Mouse (Mus musculus): ENCODE measurements around the gene Sgk1. TPM values are rescaled to one million over a fixed set of nuclear protein-coding genes. Genes with fewer than 3 reads are reported as not detected.

Sgk1 gene
- polyA plus RNA-seq, 1 experiment from 2014 or later, result 40.2 TPM

DNA sequence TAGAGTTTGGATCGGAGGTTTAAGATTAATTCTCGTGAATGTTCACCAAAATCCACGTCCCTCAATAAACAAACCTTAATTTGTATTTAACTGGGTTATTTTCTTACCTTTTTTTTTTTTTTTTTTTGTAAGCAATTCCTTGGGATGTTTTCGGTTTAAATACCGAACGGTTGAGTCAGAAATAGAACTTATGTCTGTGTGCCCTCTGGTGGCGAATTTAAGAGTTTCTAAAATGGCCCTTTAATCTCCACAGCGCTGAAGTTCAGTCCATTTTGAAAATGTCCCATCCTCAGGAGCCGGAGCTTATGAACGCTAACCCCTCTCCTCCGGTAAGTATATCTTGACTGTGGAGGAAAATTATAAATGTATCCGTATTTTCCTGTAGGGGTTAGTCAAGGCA, 113.2 kb downstream of the Sgk1 start:
- WGBS, result 13% methylated on average over 12 of the region's 12 CpGs
- H3K9me3 ChIP-seq (replicated peaks; ENCODE audit: control insufficient read depth, low read length), result no peaks in the 10 kb centered on the region
- H3K27me3 ChIP-seq (ENCODE audit: control insufficient read depth, insufficient read depth, low read length), result no peaks in the 10 kb centered on the region
- H3K4me2 ChIP-seq (ENCODE audit: low read depth, low read length), result peak overlapping the region; percentile 14; the same call in 1 of the 2 replicates
- H3K36me3 ChIP-seq (replicated peaks; ENCODE audit: control insufficient read depth, insufficient read depth, low read depth, low read length), result no peaks in the 10 kb centered on the region
- H3K4me3 ChIP-seq (ENCODE audit: low read depth, low read length), result peak overlapping the region; percentile 70
- H3K27ac ChIP-seq (replicated peaks; ENCODE audit: low read depth, low read length), result no peak overlapping the region
- DNase-seq (ENCODE audit: low spot score) (peak; percentile 91), ATAC-seq (replicated peaks; ENCODE audit: insufficient number of reproducible peaks, low FRiP score, low TSS enrichment, low read depth) (no peak)
- no peaks in the 10 kb centered on the region for H3K4me1 ChIP-seq (ENCODE audit: control insufficient read depth, insufficient read depth, low read length)
- no peak overlapping the region for H3K9ac ChIP-seq (replicated peaks; ENCODE audit: low read length)

DNA sequence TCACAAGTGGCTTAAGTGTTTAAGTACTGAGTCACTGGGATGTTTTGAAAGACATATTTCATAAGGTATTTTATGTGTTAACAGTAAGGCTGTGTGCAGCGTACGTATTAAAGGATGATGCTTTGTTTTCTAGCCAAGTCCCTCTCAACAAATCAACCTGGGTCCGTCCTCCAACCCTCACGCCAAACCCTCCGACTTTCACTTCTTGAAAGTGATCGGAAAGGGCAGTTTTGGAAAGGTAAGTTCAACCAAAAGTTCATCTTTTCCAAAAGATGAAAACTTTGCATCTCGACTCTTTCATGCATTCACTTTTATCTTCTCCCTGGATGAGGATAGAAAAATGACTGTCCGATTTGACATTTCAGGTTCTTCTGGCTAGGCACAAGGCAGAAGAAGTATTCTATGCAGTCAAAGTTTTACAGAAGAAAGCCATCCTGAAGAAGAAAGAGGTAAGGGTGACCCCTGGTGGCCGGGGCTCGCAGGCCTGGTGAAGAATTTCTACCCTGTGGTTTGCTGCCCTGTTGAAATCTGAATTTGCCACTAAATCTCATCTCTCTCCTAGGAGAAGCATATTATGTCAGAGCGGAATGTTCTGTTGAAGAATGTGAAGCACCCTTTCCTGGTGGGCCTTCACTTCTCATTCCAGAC, 113.8 kb downstream of the Sgk1 start:
- no peaks in the 10 kb centered on the region for H3K36me3 ChIP-seq (replicated peaks; ENCODE audit: control insufficient read depth, insufficient read depth, low read depth, low read length)
- H3K9me3 ChIP-seq (replicated peaks; ENCODE audit: control insufficient read depth, low read length), result no peaks in the 10 kb centered on the region
- ATAC-seq (replicated peaks; ENCODE audit: insufficient number of reproducible peaks, low FRiP score, low TSS enrichment, low read depth) (no peak), DNase-seq (ENCODE audit: low spot score) (peak; percentile 79)
- no peaks in the 10 kb centered on the region for H3K4me1 ChIP-seq (ENCODE audit: control insufficient read depth, insufficient read depth, low read length)
- WGBS, result 63% methylated on average over 11 of the region's 11 CpGs
- H3K27me3 ChIP-seq (ENCODE audit: control insufficient read depth, insufficient read depth, low read length), result no peaks in the 10 kb centered on the region
- no peak overlapping the region for H3K27ac ChIP-seq (replicated peaks; ENCODE audit: low read depth, low read length)
- no peak overlapping the region for H3K9ac ChIP-seq (replicated peaks; ENCODE audit: low read length)
- H3K4me2 ChIP-seq (ENCODE audit: low read depth, low read length), result peak overlapping the region; percentile 14; the same call in 1 of the 2 replicates
- H3K4me3 ChIP-seq (ENCODE audit: low read depth, low read length), result no peak overlapping the region; the same call in 1 of the 2 replicates

DNA sequence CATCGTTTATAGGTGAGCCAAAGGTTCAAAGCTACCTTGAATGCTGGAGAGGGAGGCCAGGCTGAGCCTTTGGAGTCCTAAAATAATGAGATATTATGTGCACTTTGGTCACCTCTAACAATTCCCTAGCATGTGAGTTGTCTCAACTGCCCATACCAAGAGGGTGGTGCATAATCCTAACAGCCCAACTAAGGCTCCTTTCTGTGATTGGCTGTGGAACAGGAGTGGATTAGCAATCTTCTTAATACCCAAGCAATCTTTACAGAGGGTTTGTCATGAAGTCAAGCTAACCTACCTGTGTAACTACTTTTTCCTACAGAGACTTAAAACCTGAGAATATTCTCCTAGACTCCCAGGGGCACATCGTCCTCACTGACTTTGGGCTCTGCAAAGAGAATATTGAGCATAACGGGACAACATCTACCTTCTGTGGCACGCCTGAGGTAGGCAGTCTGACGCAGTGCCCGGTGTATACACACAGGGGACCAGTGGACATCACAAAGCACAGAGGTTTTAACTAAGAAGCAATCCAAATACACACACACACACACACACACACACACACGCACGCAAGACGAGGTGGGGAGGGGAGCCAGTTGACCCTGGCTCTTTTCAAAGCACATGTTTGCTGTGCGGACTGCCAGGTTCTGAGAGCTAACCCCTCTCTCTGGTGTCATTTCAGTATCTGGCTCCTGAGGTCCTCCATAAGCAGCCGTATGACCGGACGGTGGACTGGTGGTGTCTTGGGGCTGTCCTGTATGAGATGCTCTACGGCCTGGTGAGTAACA, 114.9 kb downstream of the Sgk1 start:
- H3K4me1 ChIP-seq (ENCODE audit: control insufficient read depth, insufficient read depth, low read length), result no peaks in the 10 kb centered on the region
- WGBS, result 91% methylated on average over 14 of the region's 14 CpGs
- H3K4me3 ChIP-seq (ENCODE audit: low read depth, low read length), result no peak overlapping the region
- H3K27ac ChIP-seq (replicated peaks; ENCODE audit: low read depth, low read length), result no peak overlapping the region
- no peak overlapping the region for H3K4me2 ChIP-seq (ENCODE audit: low read depth, low read length)
- no peaks in the 10 kb centered on the region for H3K9me3 ChIP-seq (replicated peaks; ENCODE audit: control insufficient read depth, low read length)
- DNase-seq (ENCODE audit: low spot score) (no peak), ATAC-seq (replicated peaks; ENCODE audit: insufficient number of reproducible peaks, low FRiP score, low TSS enrichment, low read depth) (no peak)
- H3K27me3 ChIP-seq (ENCODE audit: control insufficient read depth, insufficient read depth, low read length), result no peaks in the 10 kb centered on the region
- H3K36me3 ChIP-seq (replicated peaks; ENCODE audit: control insufficient read depth, insufficient read depth, low read depth, low read length), result no peaks in the 10 kb centered on the region
- no peak overlapping the region for H3K9ac ChIP-seq (replicated peaks; ENCODE audit: low read length)

DNA sequence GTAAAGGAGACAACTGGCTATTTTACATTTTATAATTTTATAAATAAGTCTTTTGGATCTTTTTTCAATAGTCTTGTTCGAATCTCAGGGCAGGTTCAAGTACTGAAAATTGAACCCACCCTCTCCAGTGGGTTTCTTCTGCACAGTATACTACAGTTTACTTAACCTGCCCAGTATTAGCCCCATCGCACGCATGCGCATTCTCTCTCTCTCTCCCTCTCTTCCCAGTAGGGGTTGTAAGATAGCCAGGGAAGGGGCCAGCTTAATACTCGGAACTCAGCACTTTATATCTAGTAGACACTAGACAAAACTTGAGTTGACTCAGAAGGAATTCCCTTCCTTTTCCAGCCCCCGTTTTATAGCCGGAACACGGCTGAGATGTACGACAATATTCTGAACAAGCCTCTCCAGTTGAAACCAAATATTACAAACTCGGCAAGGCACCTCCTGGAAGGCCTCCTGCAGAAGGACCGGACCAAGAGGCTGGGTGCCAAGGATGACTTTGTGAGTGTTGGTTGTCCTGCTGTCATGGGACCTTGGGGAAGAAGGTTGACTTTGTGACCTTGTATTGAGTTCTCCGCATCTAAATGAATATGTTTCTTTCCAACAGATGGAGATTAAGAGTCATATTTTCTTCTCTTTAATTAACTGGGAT, 115.7 kb downstream of the Sgk1 start:
- ATAC-seq (replicated peaks; ENCODE audit: insufficient number of reproducible peaks, low FRiP score, low TSS enrichment, low read depth), result no peak
- Histone ChIP-seq H3K9me3 (replicated peaks; ENCODE audit: control insufficient read depth, low read length) (no peaks in the 10 kb centered on the region), H3K27ac (replicated peaks; ENCODE audit: low read depth, low read length) (no peak overlapping the region), H3K4me1 (ENCODE audit: control insufficient read depth, insufficient read depth, low read length) (no peaks in the 10 kb centered on the region), H3K27me3 (ENCODE audit: control insufficient read depth, insufficient read depth, low read length) (no peaks in the 10 kb centered on the region), H3K4me2 (ENCODE audit: low read depth, low read length) (no peak overlapping the region), H3K9ac (replicated peaks; ENCODE audit: low read length) (no peak overlapping the region), H3K4me3 (ENCODE audit: low read depth, low read length) (no peak overlapping the region), H3K36me3 (replicated peaks; ENCODE audit: control insufficient read depth, insufficient read depth, low read depth, low read length) (no peaks in the 10 kb centered on the region)
- no peak for DNase-seq (ENCODE audit: low spot score)
- WGBS, result 90% methylated on average over 12 of the region's 12 CpGs

DNA sequence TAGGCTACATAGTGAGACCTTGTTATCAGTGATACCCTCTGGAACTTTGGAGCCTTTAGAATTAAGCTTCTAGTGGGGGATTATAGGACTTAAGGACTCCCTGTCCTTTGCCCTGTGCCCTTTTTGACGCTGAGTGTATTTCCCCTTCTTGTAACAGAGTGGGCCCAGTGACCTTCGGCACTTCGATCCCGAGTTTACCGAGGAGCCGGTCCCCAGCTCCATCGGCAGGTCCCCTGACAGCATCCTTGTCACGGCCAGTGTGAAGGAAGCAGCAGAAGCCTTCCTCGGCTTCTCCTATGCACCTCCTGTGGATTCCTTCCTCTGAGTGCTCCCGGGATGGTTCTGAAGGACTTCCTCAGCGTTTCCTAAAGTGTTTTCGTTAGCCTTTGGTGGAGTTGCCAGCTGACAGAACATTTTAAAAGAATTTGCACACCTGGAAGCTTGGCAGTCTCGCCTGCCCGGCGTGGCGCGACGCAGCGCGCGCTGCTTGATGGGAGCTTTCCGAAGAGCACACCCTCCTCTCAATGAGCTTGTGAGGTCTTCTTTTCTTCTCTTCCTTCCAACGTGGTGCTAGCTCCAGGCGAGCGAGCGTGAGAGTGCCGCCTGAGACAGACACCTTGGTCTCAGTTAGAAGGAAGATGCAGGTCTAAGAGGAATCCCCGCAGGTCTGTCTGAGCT, 116.7 kb downstream of the Sgk1 start:
- Histone ChIP-seq H3K4me2 (ENCODE audit: low read depth, low read length) (no peak overlapping the region), H3K4me1 (ENCODE audit: control insufficient read depth, insufficient read depth, low read length) (no peaks in the 10 kb centered on the region), H3K9me3 (replicated peaks; ENCODE audit: control insufficient read depth, low read length) (no peaks in the 10 kb centered on the region), H3K4me3 (ENCODE audit: low read depth, low read length) (no peak overlapping the region), H3K36me3 (replicated peaks; ENCODE audit: control insufficient read depth, insufficient read depth, low read depth, low read length) (no peaks in the 10 kb centered on the region), H3K27me3 (ENCODE audit: control insufficient read depth, insufficient read depth, low read length) (no peaks in the 10 kb centered on the region), H3K27ac (replicated peaks; ENCODE audit: low read depth, low read length) (no peak overlapping the region), H3K9ac (replicated peaks; ENCODE audit: low read length) (no peak overlapping the region)
- WGBS, result 84% methylated on average over 28 of the region's 28 CpGs
- ATAC-seq (replicated peaks; ENCODE audit: insufficient number of reproducible peaks, low FRiP score, low TSS enrichment, low read depth) (no peak), DNase-seq (ENCODE audit: low spot score) (no peak)

DNA sequence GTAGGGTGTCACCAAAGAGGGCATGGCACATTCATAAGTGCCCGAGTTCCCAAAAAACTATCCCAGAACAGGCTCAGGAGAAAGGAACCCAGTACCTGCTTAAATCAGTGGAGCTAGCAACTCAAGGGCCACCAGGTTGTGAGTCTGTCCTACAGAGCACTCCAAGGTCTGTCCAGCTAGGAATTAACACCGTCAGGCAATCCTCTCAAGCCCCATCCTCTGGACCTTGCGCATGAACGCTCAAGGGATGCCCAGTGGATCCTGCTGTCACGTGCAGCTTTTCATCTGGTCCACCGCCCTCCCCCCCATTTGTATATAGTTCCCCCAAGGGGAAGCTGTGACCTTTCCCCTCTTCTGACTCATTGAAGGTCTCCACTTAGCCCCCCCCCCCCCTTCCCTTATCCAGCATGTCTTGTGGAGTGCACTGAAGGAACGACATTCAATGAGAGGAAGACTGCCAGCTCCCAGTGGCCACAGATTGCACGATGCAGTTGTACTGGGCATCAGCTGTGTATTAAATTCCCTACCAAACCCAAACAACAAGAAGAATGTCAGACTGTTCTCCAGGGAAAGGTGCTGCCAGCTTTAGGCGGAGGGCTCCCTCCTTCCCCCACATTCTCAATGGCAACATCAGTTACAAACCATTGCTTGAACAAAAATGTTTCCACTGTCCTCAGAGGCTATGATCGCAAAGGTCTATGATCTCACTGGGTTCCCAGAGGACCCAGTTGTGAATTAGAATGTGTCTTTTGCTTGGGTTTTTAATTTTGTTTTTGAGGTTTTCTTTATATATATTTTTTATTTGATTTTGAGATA, 118.7 kb downstream of the Sgk1 start:
- no peaks in the 10 kb centered on the region for H3K4me1 ChIP-seq (ENCODE audit: control insufficient read depth, insufficient read depth, low read length)
- H3K4me3 ChIP-seq (ENCODE audit: low read depth, low read length), result no peak overlapping the region
- H3K27me3 ChIP-seq (ENCODE audit: control insufficient read depth, insufficient read depth, low read length), result no peaks in the 10 kb centered on the region
- ATAC-seq (replicated peaks; ENCODE audit: insufficient number of reproducible peaks, low FRiP score, low TSS enrichment, low read depth) (no peak), DNase-seq (ENCODE audit: low spot score) (no peak)
- H3K9ac ChIP-seq (replicated peaks; ENCODE audit: low read length), result no peak overlapping the region
- WGBS, result 60% methylated on average over 10 of the region's 10 CpGs
- H3K9me3 ChIP-seq (replicated peaks; ENCODE audit: control insufficient read depth, low read length), result no peaks in the 10 kb centered on the region
- no peak overlapping the region for H3K4me2 ChIP-seq (ENCODE audit: low read depth, low read length)
- no peaks in the 10 kb centered on the region for H3K36me3 ChIP-seq (replicated peaks; ENCODE audit: control insufficient read depth, insufficient read depth, low read depth, low read length)
- no peak overlapping the region for H3K27ac ChIP-seq (replicated peaks; ENCODE audit: low read depth, low read length)

DNA sequence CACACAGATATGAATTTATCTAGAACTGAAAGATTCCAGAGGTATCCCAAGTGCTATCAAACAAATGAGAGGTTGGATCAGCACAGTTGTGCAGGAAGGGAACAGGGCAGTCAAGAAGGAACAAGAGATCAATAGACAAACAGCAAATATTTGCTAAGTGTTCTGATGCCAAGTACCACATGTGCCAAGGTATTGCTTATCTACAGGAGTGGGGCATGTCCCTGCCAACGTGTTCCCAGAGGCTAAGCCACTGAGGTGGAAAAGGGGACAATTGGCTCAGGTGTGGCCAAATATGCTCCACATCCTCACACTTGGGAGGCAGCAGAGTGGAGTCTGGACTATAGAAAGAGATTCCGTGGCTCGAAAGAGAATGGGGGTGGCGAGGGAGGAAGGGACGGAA, 119.6 kb downstream of the Sgk1 start:
- no peak overlapping the region for H3K4me2 ChIP-seq (ENCODE audit: low read depth, low read length)
- ATAC-seq (replicated peaks; ENCODE audit: insufficient number of reproducible peaks, low FRiP score, low TSS enrichment, low read depth) (no peak), DNase-seq (ENCODE audit: low spot score) (no peak)
- 90% methylated on average over 3 of the region's 5 CpGs for WGBS
- no peaks in the 10 kb centered on the region for H3K36me3 ChIP-seq (replicated peaks; ENCODE audit: control insufficient read depth, insufficient read depth, low read depth, low read length)
- no peaks in the 10 kb centered on the region for H3K4me1 ChIP-seq (ENCODE audit: control insufficient read depth, insufficient read depth, low read length)
- no peak overlapping the region for H3K27ac ChIP-seq (replicated peaks; ENCODE audit: low read depth, low read length)
- H3K4me3 ChIP-seq (ENCODE audit: low read depth, low read length), result no peak overlapping the region
- no peaks in the 10 kb centered on the region for H3K9me3 ChIP-seq (replicated peaks; ENCODE audit: control insufficient read depth, low read length)
- no peak overlapping the region for H3K9ac ChIP-seq (replicated peaks; ENCODE audit: low read length)
- H3K27me3 ChIP-seq (ENCODE audit: control insufficient read depth, insufficient read depth, low read length), result no peaks in the 10 kb centered on the region

All from embryonic facial prominence, embryonic 11.5 days (tissue).